Mouse (Mus musculus) B cell, adult 2 months (primary cell): Measurements from ENCODE around the gene Mthfs.

ENCODE experiments used
- DNase-seq, 2 experiments: peaks; one replicate each; pipeline ENCODE4 v3.0.0; 2022

The Mthfs gene

GRCm38 (mm10) chr9:89253400-89253799, 42.9 kb downstream of the Mthfs start:
- no peak for DNase-seq

- peak; percentile 6 to 24 for DNase-seq
Measured at GRCm38 (mm10) chr9:89256556-89257335, 46.3 kb downstream of the Mthfs start.

GRCm38 (mm10) chr9:89263968-89264367, 53.5 kb downstream of the Mthfs start:
- DNase-seq, result no peak

- no peak for DNase-seq
Measured at GRCm38 (mm10) chr9:89264571-89264970, 54.1 kb downstream of the Mthfs start.

GRCm38 (mm10) chr9:89267093-89267492, 56.6 kb downstream of the Mthfs start:
- DNase-seq, result no peak

- DNase-seq, result no peak
Measured at GRCm38 (mm10) chr9:89267572-89267971, 57.1 kb downstream of the Mthfs start.

GRCm38 (mm10) chr9:89270376-89270775, 59.9 kb downstream of the Mthfs start:
- DNase-seq, result no peak

GRCm38 (mm10) chr9:89273766-89274165, 63.3 kb downstream of the Mthfs start:
- no peak for DNase-seq

GRCm38 (mm10) chr9:89278207-89278606, 67.7 kb downstream of the Mthfs start:
- no peak for DNase-seq

- DNase-seq, result no peak
Measured at GRCm38 (mm10) chr9:89282374-89283068, 72.0 kb downstream of the Mthfs start.

GRCm38 (mm10) chr9:89288037-89288436, 77.6 kb downstream of the Mthfs start:
- no peak for DNase-seq

GRCm38 (mm10) chr9:89293364-89293763, 82.9 kb downstream of the Mthfs start:
- DNase-seq, result no peak

- DNase-seq, result no peak
Measured at GRCm38 (mm10) chr9:89294121-89294520, 83.6 kb downstream of the Mthfs start.

GRCm38 (mm10) chr9:89305637-89306036, 95.2 kb downstream of the Mthfs start:
- no peak for DNase-seq

GRCm38 (mm10) chr9:89308357-89309194, 98.1 kb downstream of the Mthfs start:
- DNase-seq, result no peak

- DNase-seq, result no peak
Measured at GRCm38 (mm10) chr9:89309195-89309535, 98.7 kb downstream of the Mthfs start.

GRCm38 (mm10) chr9:89311649-89312048, 101.2 kb downstream of the Mthfs start:
- DNase-seq, result no peak

- no peak for DNase-seq
Measured at GRCm38 (mm10) chr9:89373731-89374130, 163.3 kb downstream of the Mthfs start.

- DNase-seq, result no peak
Measured at GRCm38 (mm10) chr9:89374650-89375049, 164.2 kb downstream of the Mthfs start.

- DNase-seq, result no peak
Measured at GRCm38 (mm10) chr9:89403031-89403430, 192.6 kb downstream of the Mthfs start.
